Mouse (Mus musculus) midbrain, embryonic 13.5 days (tissue): ENCODE results near the gene Prkcz. TPM values are rescaled to one million over a fixed set of nuclear protein-coding genes. Genes with fewer than 3 reads are reported as not detected.
"Not testable (repeated sequence)": the region's sequence is repeated elsewhere in the genome, so short reads cannot be mapped to it uniquely, and the experiment has no call there.

Experiments used
- ATAC-seq: fragments of 200-750 bp; cut with Nextera tagmentation; 2 replicates; pipeline ENCODE4 v1.8.0; 2017; ENCODE audit warnings: mild to moderate bottlenecking, moderate TSS enrichment, moderate library complexity
- H3K27ac ChIP-seq: fragments of 300-500 bp; sonication (generic); 2 replicates; pipeline ENCODE4 v1.5.1; 2015; ENCODE audit warnings: inconsistent platforms, mild to moderate bottlenecking, moderate library complexity
- H3K27me3 ChIP-seq: fragments of 300-500 bp; sonication (generic); 2 replicates; pipeline ENCODE4 v1.6.1; 2015; ENCODE audit warnings: mild to moderate bottlenecking, inconsistent platforms
- H3K36me3 ChIP-seq: fragments of 300-500 bp; sonication (generic); 2 replicates; pipeline ENCODE4 v1.6.1; 2015; ENCODE audit warnings: mild to moderate bottlenecking, inconsistent platforms
- H3K4me1 ChIP-seq: fragments of 300-500 bp; sonication (generic); replicated peaks from 2 replicates; pipeline ENCODE4 v1.6.1; 2015; ENCODE audit warnings: inconsistent platforms
- H3K4me2 ChIP-seq: fragments of 300-500 bp; sonication (generic); replicated peaks from 2 replicates; pipeline ENCODE4 v1.6.1; 2015; ENCODE audit warnings: moderate library complexity, mild to moderate bottlenecking, inconsistent platforms
- H3K4me3 ChIP-seq: fragments of 300-500 bp; sonication (generic); replicated peaks from 2 replicates; pipeline ENCODE4 v1.5.1; 2015; ENCODE audit warnings: mild to moderate bottlenecking, inconsistent platforms
- H3K9ac ChIP-seq: fragments of 300-500 bp; sonication (generic); replicated peaks from 2 replicates; pipeline ENCODE4 v1.6.1; 2015; ENCODE audit warnings: mild to moderate bottlenecking, inconsistent platforms
- H3K9me3 ChIP-seq: fragments of 300-500 bp; sonication (generic); 2 replicates; pipeline ENCODE4 v1.6.1; 2016; ENCODE audit warnings: mild to moderate bottlenecking, inconsistent platforms
- WGBS: fragments of 180-500 bp; shearing (Covaris S2); methylation state at CpG from one replicate; pipeline ENCODE4 v1.1.7; 2015; 5-methylcytosine and 5-hydroxymethylcytosine counted together
- polyA plus RNA-seq: library from polyadenylated mRNA; unstranded; fragments of >200 nt; fragmentation: Nextera tagmentation; extraction: Ambion mirVana; gene quantifications from 2 replicates; pipeline ENCODE4 v1.2.1, GENCODE M21; 2015

Prkcz gene
- polyA plus RNA-seq, 1 experiment from 2014 or later, result 56.7 TPM

GRCm38 (mm10) chr4:155249257-155249647 is 111.9 kb downstream of the Prkcz start:
- H3K36me3 ChIP-seq, result peaks cover 7% of the 10 kb centered on the region
- no peaks in the 10 kb centered on the region for H3K27me3 ChIP-seq
- H3K9ac ChIP-seq, result peak overlapping the region; percentile 86
- H3K4me2 ChIP-seq, result peak overlapping the region; percentile 90
- peak; percentile 75 for ATAC-seq
- H3K9me3 ChIP-seq, result no peaks in the 10 kb centered on the region
- peak overlapping the region; percentile 60 for H3K4me3 ChIP-seq
- H3K4me1 ChIP-seq, result peaks cover 36% of the 10 kb centered on the region
- WGBS, result under 1% methylated on average over 9 of the region's 9 CpGs
- peak overlapping the region; percentile 98 for H3K27ac ChIP-seq

GRCm38 (mm10) chr4:155248054-155248453 is 113.1 kb downstream of the Prkcz start:
- H3K27me3 ChIP-seq, H3K4me3 ChIP-seq, H3K36me3 ChIP-seq, H3K27ac ChIP-seq, H3K9me3 ChIP-seq, H3K9ac ChIP-seq, ATAC-seq, H3K4me2 ChIP-seq: not testable (repeated sequence)
- H3K4me1 ChIP-seq, result peaks cover 29% of the 10 kb centered on the region
- 92% methylated on average over 3 of the region's 3 CpGs for WGBS

GRCm38 (mm10) chr4:155246691-155247105 is 114.5 kb downstream of the Prkcz start:
- no peaks in the 10 kb centered on the region for H3K9me3 ChIP-seq
- WGBS, result 79% methylated on average over 12 of the region's 12 CpGs
- ATAC-seq, result no peak
- H3K27ac ChIP-seq, result no peak overlapping the region
- H3K4me1 ChIP-seq, result peaks cover 16% of the 10 kb centered on the region
- H3K9ac ChIP-seq, result 0 out of 2 replicates have a peak overlapping the region, but pooled peaks have one; percentile 12
- H3K4me2 ChIP-seq, result no peak overlapping the region
- no peaks in the 10 kb centered on the region for H3K36me3 ChIP-seq
- H3K27me3 ChIP-seq, result no peaks in the 10 kb centered on the region
- H3K4me3 ChIP-seq, result no peak overlapping the region

- no peak overlapping the region for H3K4me3 ChIP-seq
- H3K4me1 ChIP-seq, result peaks cover 8% of the 10 kb centered on the region
- ATAC-seq, result no peak
- H3K9ac ChIP-seq, result 0 out of 2 replicates have a peak overlapping the region, but pooled peaks have one; percentile 12
- no peak overlapping the region for H3K4me2 ChIP-seq
- no peaks in the 10 kb centered on the region for H3K36me3 ChIP-seq
- no peaks in the 10 kb centered on the region for H3K27me3 ChIP-seq
- WGBS, result 72% methylated on average over 6 of the region's 6 CpGs
- H3K27ac ChIP-seq, result no peak overlapping the region
- no peaks in the 10 kb centered on the region for H3K9me3 ChIP-seq
Measured at GRCm38 (mm10) chr4:155245770-155246492, 115.2 kb downstream of the Prkcz start.

- Histone ChIP-seq H3K4me2 (no peak overlapping the region), H3K9ac (no peak overlapping the region), H3K27me3 (no peaks in the 10 kb centered on the region), H3K36me3 (no peaks in the 10 kb centered on the region), H3K4me3 (no peak overlapping the region), H3K4me1 (no peaks in the 10 kb centered on the region), H3K9me3 (no peaks in the 10 kb centered on the region), H3K27ac (no peak overlapping the region)
- no peak for ATAC-seq
- 90% methylated on average over 12 of the region's 12 CpGs for WGBS
Measured at GRCm38 (mm10) chr4:155243233-155243632, 117.9 kb downstream of the Prkcz start.

- Histone ChIP-seq H3K36me3 (no peaks in the 10 kb centered on the region), H3K27me3 (no peaks in the 10 kb centered on the region), H3K9me3 (no peaks in the 10 kb centered on the region), H3K4me1 (no peaks in the 10 kb centered on the region), H3K27ac (no peak overlapping the region), H3K4me3 (no peak overlapping the region), H3K9ac (no peak overlapping the region), H3K4me2 (no peak overlapping the region)
- no peak for ATAC-seq
- whole genome bisulfite sequencing, result 93% methylated on average over 5 of the region's 5 CpGs
Measured at GRCm38 (mm10) chr4:155242292-155242691, 118.9 kb downstream of the Prkcz start.

GRCm38 (mm10) chr4:155241789-155242188 is 119.4 kb downstream of the Prkcz start:
- H3K9me3 ChIP-seq, result no peaks in the 10 kb centered on the region
- H3K4me1 ChIP-seq, result no peaks in the 10 kb centered on the region
- no peak for ATAC-seq
- 82% methylated on average over 9 of the region's 9 CpGs for WGBS
- no peak overlapping the region for H3K4me3 ChIP-seq
- H3K36me3 ChIP-seq, result no peaks in the 10 kb centered on the region
- H3K4me2 ChIP-seq, result no peak overlapping the region
- no peak overlapping the region for H3K9ac ChIP-seq
- H3K27ac ChIP-seq, result no peak overlapping the region
- H3K27me3 ChIP-seq, result no peaks in the 10 kb centered on the region

GRCm38 (mm10) chr4:155239494-155239893 is 121.7 kb downstream of the Prkcz start:
- Histone ChIP-seq H3K4me1 (peaks cover 21% of the 10 kb centered on the region), H3K36me3 (no peaks in the 10 kb centered on the region), H3K9me3 (no peaks in the 10 kb centered on the region)

GRCm38 (mm10) chr4:155238276-155238675 is 122.9 kb downstream of the Prkcz start:
- H3K27ac ChIP-seq, result no peak overlapping the region
- H3K4me2 ChIP-seq, result no peak overlapping the region
- H3K4me1 ChIP-seq, result peaks cover 34% of the 10 kb centered on the region
- WGBS, result 80% methylated on average over 5 of the region's 5 CpGs
- H3K9ac ChIP-seq, result no peak overlapping the region
- no peaks in the 10 kb centered on the region for H3K9me3 ChIP-seq
- no peak for ATAC-seq
- H3K4me3 ChIP-seq, result no peak overlapping the region
- no peaks in the 10 kb centered on the region for H3K27me3 ChIP-seq
- no peaks in the 10 kb centered on the region for H3K36me3 ChIP-seq

More at GRCm38 (mm10) chr4:155239494-155239893, 121.7 kb downstream of the Prkcz start:
- no peak for ATAC-seq
- Histone ChIP-seq H3K9ac (no peak overlapping the region), H3K27me3 (no peaks in the 10 kb centered on the region), H3K27ac (no peak overlapping the region), H3K4me3 (no peak overlapping the region), H3K4me2 (no peak overlapping the region)
- 60% methylated on average over 6 of the region's 6 CpGs for WGBS

- Histone ChIP-seq H3K27ac (no peak overlapping the region), H3K4me2 (no peak overlapping the region), H3K4me3 (no peak overlapping the region), H3K9me3 (no peaks in the 10 kb centered on the region), H3K9ac (no peak overlapping the region), H3K27me3 (no peaks in the 10 kb centered on the region), H3K36me3 (no peaks in the 10 kb centered on the region), H3K4me1 (peaks cover 35% of the 10 kb centered on the region)
- no peak for ATAC-seq
- WGBS, result 78% methylated on average over 12 of the region's 12 CpGs
Measured at GRCm38 (mm10) chr4:155236737-155237385, 124.3 kb downstream of the Prkcz start.

- peak overlapping the region; percentile 89 for H3K27ac ChIP-seq
- no peak overlapping the region for H3K4me3 ChIP-seq
- no peaks in the 10 kb centered on the region for H3K36me3 ChIP-seq
- no peaks in the 10 kb centered on the region for H3K27me3 ChIP-seq
- peak; percentile 85 for ATAC-seq
- H3K9me3 ChIP-seq, result no peaks in the 10 kb centered on the region
- H3K9ac ChIP-seq, result peak overlapping the region; percentile 61
- 16% methylated on average over 17 of the region's 18 CpGs for WGBS
- peak overlapping the region; percentile 44 for H3K4me2 ChIP-seq
- peaks cover 38% of the 10 kb centered on the region for H3K4me1 ChIP-seq
Measured at GRCm38 (mm10) chr4:155235311-155236119, 125.6 kb downstream of the Prkcz start.
